Mouse (Mus musculus): ENCODE results near the gene Cyth1. TPM values are rescaled to one million over a fixed set of nuclear protein-coding genes. Genes with fewer than 3 reads are reported as not detected.

Cyth1 gene
- polyA plus RNA-seq, 1 experiment: 19.5 TPM

DNA sequence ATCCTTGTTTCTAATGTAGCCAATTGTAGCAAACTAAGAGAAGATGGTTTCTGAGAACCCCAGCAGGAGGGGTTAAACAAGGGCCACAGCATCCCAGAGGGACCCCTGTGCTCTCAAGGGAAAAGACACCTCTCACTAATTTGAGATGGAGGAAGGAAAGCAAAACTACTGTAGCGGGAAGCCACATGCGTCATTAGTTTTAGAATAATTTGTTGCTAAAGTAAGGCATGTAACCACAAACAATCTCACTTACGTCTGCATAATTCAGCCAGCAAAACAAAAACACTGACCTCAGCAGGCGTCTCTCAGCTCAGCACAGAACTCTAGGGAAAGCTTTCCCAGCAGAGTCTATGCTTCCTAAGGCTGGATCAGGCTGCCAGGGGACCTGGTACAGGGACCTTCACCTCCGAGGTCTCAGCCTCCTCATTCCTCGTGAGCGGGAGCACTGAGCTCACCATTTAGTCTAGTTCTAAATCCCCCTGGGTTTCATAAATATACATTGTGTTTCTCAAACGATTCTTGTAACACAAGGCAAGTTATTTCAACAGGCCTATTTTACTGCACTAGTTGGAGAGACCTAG lies 91.8 kb downstream of the Cyth1 start:
- no peak overlapping the region for H3K4me3 ChIP-seq (ENCODE audit: insufficient read depth, low read depth, low read length)
- TF ChIP-seq POLR2A (IDR thresholded peaks at IDR 0.05; ENCODE audit: low read depth, low read length) (no peak), CTCF (conservative IDR thresholded peaks at IDR 0.05; ENCODE audit: insufficient read depth, insufficient read length, low read depth, low read length) (no peak)
- H3K27ac ChIP-seq (ENCODE audit: insufficient read depth, low read depth, low read length): peak overlapping the region; percentile 19; the same call in 1 of the 2 replicates
- DNase-seq: peak; percentile 46
- H3K36me3 ChIP-seq (ENCODE audit: control insufficient read depth, insufficient read depth, low read length): no peaks in the 10 kb centered on the region
- no peaks in the 10 kb centered on the region for H3K4me1 ChIP-seq (ENCODE audit: control insufficient read depth, insufficient read depth, low read length)
- no peaks in the 10 kb centered on the region for H3K27me3 ChIP-seq (replicated peaks; ENCODE audit: control insufficient read depth, insufficient read depth, low read length)
- WGBS: 30% methylated on average over 8 of the region's 8 CpGs

DNA sequence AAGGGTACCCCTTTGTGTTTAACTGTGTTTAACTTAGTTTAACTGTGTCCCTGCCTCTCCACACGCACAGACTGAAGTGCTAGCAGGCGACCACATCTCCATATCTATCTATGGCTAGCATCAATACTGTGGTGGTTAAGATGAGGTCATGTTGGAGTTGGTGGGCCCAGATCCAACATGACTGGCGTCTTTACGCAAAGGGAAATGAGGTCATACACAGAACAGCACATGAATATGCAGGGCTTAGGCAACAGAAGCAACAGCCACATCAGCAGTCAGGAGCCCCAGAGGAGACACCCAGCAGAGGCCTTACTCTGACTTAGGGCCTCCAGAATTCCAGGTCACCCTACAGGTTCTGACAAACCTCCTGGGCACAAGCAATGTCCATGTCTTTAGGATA lies 95.4 kb downstream of the Cyth1 start:
- DNase-seq: no peak
- no peaks in the 10 kb centered on the region for H3K36me3 ChIP-seq (ENCODE audit: control insufficient read depth, insufficient read depth, low read length)
- H3K27me3 ChIP-seq (replicated peaks; ENCODE audit: control insufficient read depth, insufficient read depth, low read length): no peaks in the 10 kb centered on the region
- H3K4me1 ChIP-seq (ENCODE audit: control insufficient read depth, insufficient read depth, low read length): no peaks in the 10 kb centered on the region
- H3K4me3 ChIP-seq (ENCODE audit: insufficient read depth, low read depth, low read length): no peak overlapping the region
- 69% methylated on average over 4 of the region's 4 CpGs for whole genome bisulfite sequencing
- no peak for TF ChIP-seq POLR2A (IDR thresholded peaks at IDR 0.05; ENCODE audit: low read depth, low read length)
- no peak for TF ChIP-seq CTCF (conservative IDR thresholded peaks at IDR 0.05; ENCODE audit: insufficient read depth, insufficient read length, low read depth, low read length)
- no peak overlapping the region for H3K27ac ChIP-seq (ENCODE audit: insufficient read depth, low read depth, low read length)

DNA sequence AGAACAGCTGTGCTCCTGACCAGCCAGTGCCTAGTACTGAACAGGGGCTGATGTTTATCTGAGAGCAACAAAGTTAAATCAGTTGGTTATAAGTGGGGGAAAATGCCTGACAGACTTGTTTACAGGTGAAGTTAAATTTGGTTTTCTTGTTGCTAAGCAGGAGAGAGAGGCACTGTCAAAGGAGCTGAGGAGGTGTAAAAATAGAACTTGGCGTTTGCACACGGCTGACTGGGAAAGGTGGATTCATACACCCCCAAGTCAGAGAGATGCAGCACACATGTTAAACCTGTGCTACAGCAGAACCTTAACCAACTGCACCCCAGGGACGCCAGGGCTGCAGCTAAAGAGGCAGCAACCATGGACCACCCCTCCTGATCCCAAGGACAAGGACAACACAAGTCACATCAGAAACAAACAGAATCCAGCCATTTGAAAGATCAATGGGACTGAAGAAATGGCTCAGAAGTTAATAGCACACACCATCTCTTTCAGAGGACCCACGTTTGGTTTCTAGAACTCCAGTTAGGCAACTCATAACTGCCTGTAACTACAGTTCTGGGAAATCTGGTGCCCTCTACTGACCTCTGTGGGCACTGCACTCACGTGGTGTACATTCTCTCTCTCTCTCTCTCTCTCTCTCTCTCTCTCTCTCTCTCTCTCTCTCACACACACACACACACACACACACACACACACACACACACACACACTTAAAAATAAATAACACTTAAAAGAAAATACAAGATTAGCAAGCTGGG lies 96.8 kb downstream of the Cyth1 start:
- Histone ChIP-seq H3K4me3 (ENCODE audit: insufficient read depth, low read depth, low read length) (no peak overlapping the region), H3K4me1 (ENCODE audit: control insufficient read depth, insufficient read depth, low read length) (no peaks in the 10 kb centered on the region), H3K27ac (ENCODE audit: insufficient read depth, low read depth, low read length) (no peak overlapping the region), H3K36me3 (ENCODE audit: control insufficient read depth, insufficient read depth, low read length) (no peaks in the 10 kb centered on the region), H3K27me3 (replicated peaks; ENCODE audit: control insufficient read depth, insufficient read depth, low read length) (no peaks in the 10 kb centered on the region)
- WGBS: 87% methylated on average over 5 of the region's 5 CpGs
- no peak for DNase-seq
- TF ChIP-seq POLR2A (IDR thresholded peaks at IDR 0.05; ENCODE audit: low read depth, low read length) (no peak), CTCF (conservative IDR thresholded peaks at IDR 0.05; ENCODE audit: insufficient read depth, insufficient read length, low read depth, low read length) (no peak)

DNA sequence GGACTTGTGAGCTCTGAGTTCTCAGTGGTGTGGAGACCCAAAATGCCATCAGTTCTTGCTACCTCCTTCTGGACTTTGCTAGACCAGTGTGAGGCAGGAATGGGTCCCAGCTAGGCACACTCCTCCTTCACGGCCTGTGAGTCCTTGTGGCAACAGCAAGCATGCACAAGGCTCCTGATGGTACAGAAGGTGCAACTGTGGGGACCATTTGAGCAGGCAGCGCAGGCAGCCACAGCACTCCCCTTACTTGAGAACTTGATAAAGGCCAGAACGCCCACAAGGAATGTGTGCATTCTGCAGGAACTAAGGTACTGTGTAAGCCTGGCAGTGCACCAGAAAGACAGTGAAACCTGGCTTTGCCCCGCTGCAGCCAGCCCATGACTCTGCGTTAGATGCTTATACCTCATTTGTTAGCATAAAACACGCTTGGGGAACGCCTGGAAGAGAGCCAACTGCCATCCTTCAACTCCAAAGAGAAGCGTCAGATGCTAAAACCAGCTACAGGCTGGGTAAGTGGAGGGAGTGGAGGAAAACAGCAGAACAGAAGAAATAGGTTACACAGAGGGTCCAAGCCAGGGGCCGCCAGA lies 98.2 kb downstream of the Cyth1 start:
- 44% methylated on average over 9 of the region's 9 CpGs for WGBS
- Histone ChIP-seq H3K27ac (ENCODE audit: insufficient read depth, low read depth, low read length) (no peak overlapping the region), H3K27me3 (replicated peaks; ENCODE audit: control insufficient read depth, insufficient read depth, low read length) (no peaks in the 10 kb centered on the region), H3K4me3 (ENCODE audit: insufficient read depth, low read depth, low read length) (no peak overlapping the region), H3K36me3 (ENCODE audit: control insufficient read depth, insufficient read depth, low read length) (no peaks in the 10 kb centered on the region), H3K4me1 (ENCODE audit: control insufficient read depth, insufficient read depth, low read length) (no peaks in the 10 kb centered on the region)
- DNase-seq: no peak
- TF ChIP-seq CTCF (conservative IDR thresholded peaks at IDR 0.05; ENCODE audit: insufficient read depth, insufficient read length, low read depth, low read length): no peak
- no peak for TF ChIP-seq POLR2A (IDR thresholded peaks at IDR 0.05; ENCODE audit: low read depth, low read length)

DNA sequence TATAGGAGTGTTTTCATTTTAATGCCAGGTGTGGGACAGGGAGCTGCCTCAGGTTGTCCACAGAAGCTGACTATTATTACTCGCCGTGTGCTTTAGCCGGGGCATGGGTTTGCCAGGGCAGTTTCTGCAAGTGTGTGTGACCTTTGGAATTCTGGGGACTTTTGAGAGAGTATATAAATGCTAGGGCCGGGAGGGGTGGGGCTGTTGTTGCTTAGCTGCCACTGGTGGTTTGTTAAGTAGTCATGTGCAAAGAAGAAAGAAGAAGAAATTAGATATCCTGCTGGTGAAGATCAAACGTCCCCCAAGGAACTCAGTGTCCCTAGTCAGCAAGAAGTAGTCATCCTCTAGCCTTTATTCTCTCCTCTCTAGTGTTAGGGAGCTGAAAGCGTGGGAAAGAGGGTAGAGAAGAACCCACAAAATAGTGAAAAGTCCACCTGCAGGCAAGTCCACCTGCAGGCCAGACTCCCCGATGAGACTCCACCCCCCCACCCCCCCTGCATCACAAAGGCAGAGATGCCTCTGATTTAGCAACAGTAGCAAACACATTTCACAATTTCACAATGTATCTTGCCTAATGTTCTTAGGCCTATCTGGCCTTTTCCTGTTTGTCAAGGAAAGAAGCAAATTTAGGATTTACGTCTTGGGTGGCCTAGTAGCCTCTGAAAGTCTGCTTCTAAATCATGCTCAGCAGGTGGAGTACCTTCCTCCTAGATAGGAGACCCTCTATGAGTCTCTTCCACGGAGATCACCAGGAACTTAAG lies 100.3 kb downstream of the Cyth1 start:
- no peak for DNase-seq
- H3K27ac ChIP-seq (ENCODE audit: insufficient read depth, low read depth, low read length): no peak overlapping the region

DNA sequence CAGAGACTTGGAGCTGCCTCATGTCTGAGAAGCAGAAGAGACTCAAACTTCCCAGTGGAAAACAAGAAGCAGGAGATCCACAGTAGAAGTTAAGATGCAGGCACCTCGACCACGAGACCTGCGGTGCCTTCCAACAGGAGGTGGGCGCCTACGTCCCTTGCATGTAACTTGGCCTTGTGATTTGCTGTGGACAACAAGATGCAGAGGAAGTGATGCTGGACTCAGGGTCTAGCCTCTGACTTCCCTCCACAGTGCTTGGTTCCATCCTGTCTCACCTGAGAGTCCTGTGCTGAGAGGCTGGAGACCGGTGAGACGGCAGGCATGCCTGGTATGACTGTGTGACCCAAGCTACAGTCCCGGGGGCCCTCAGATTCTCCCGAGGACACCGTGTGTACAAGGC lies 101.9 kb downstream of the Cyth1 start:
- no peak for DNase-seq
- 91% methylated on average over 10 of the region's 10 CpGs for WGBS
- Histone ChIP-seq H3K4me1 (ENCODE audit: control insufficient read depth, insufficient read depth, low read length) (no peaks in the 10 kb centered on the region), H3K27me3 (replicated peaks; ENCODE audit: control insufficient read depth, insufficient read depth, low read length) (no peaks in the 10 kb centered on the region), H3K4me3 (ENCODE audit: insufficient read depth, low read depth, low read length) (peak overlapping the region; percentile 46; the same call in 1 of the 2 replicates), H3K36me3 (ENCODE audit: control insufficient read depth, insufficient read depth, low read length) (no peaks in the 10 kb centered on the region), H3K27ac (ENCODE audit: insufficient read depth, low read depth, low read length) (peak overlapping the region; percentile 82)
- TF ChIP-seq CTCF (conservative IDR thresholded peaks at IDR 0.05; ENCODE audit: insufficient read depth, insufficient read length, low read depth, low read length): no peak
- no peak for TF ChIP-seq POLR2A (IDR thresholded peaks at IDR 0.05; ENCODE audit: low read depth, low read length)

More for the DNA sequence above, 100.3 kb downstream of the Cyth1 start:
- Histone ChIP-seq H3K4me3 (ENCODE audit: insufficient read depth, low read depth, low read length) (no peak overlapping the region), H3K36me3 (ENCODE audit: control insufficient read depth, insufficient read depth, low read length) (no peaks in the 10 kb centered on the region), H3K4me1 (ENCODE audit: control insufficient read depth, insufficient read depth, low read length) (no peaks in the 10 kb centered on the region), H3K27me3 (replicated peaks; ENCODE audit: control insufficient read depth, insufficient read depth, low read length) (no peaks in the 10 kb centered on the region)
- WGBS: 54% methylated on average over 9 of the region's 9 CpGs
- TF ChIP-seq CTCF (conservative IDR thresholded peaks at IDR 0.05; ENCODE audit: insufficient read depth, insufficient read length, low read depth, low read length): no peak
- TF ChIP-seq POLR2A (IDR thresholded peaks at IDR 0.05; ENCODE audit: low read depth, low read length): no peak

Measured in kidney, adult 2 months (tissue).